Mouse (Mus musculus) G1E (cell line): ENCODE results near the gene Nbas. TPM values are rescaled to one million over a fixed set of nuclear protein-coding genes. Genes with fewer than 3 reads are reported as not detected.

Source experiments
- ATAC-seq: 2 replicates; pipeline ENCODE4 v1.8.0; 2016; ENCODE audit warnings: mild to moderate bottlenecking; ENCODE audit not compliant: insufficient number of reproducible peaks, poor library complexity, low FRiP score, severe bottlenecking; ENCODE audit errors: extremely low read depth
- DNase-seq: peaks from one replicate; pipeline ENCODE4 v3.0.0; 2012; ENCODE audit warnings: low spot score
- H3K27me3 ChIP-seq: 2 replicates; pipeline ENCODE4 v1.6.1; 2012; ENCODE audit warnings: mild to moderate bottlenecking, low read length, inconsistent platforms; ENCODE audit not compliant: insufficient read depth
- H3K36me3 ChIP-seq: replicated peaks from 2 replicates; pipeline ENCODE3; 2012; ENCODE audit warnings: mild to moderate bottlenecking, inconsistent platforms
- H3K4me1 ChIP-seq: 2 replicates; pipeline ENCODE4 v1.6.1; 2012; ENCODE audit warnings: low read depth, low read length, inconsistent platforms, mixed read lengths; ENCODE audit not compliant: insufficient read depth
- H3K4me3 ChIP-seq: 2 replicates; pipeline ENCODE4 v1.5.1; 2012; ENCODE audit warnings: low read depth, mild to moderate bottlenecking, inconsistent platforms, low read length, moderate library complexity, mixed read lengths
- H3K9me3 ChIP-seq: replicated peaks from 2 replicates; pipeline ENCODE4 v1.6.1; 2012; ENCODE audit warnings: inconsistent platforms
- CTCF ChIP-seq: IDR thresholded peaks from 2 replicates; pipeline ENCODE4 v1.5.1; 2012; ENCODE audit warnings: low read depth, low read length, inconsistent platforms, mixed read lengths
- GATA2 ChIP-seq: IDR thresholded peaks from 2 replicates; pipeline ENCODE4 v1.6.1; 2012; ENCODE audit warnings: low read depth, low read length, inconsistent platforms, borderline replicate concordance
- TAL1 ChIP-seq: conservative IDR thresholded peaks from 2 replicates; pipeline ENCODE4 v1.6.1; 2012; ENCODE audit warnings: low read depth, low read length, inconsistent platforms, mixed read lengths
- polyA plus RNA-seq: library from polyadenylated mRNA; stranded (reverse); fragments of >175 nt; gene quantifications from 2 replicates; pipeline ENCODE4 v1.2.3, GENCODE M21; 2012
- total RNA-seq, 2 experiments: library from RNA; stranded (forward) in 1 of 2; stranded (reverse) in 1 of 2; fragments of 200-1000 nt in 1 of 2; fragments of >200 nt in 1 of 2; fragmentation: Nextera tagmentation in 1 of 2; gene quantifications; 2 replicates each; pipeline ENCODE4 v1.2.3; 2014 to 2017

The Nbas gene
- total and polyA plus RNA-seq, 3 experiments = 7.0 to 37.3 (median 19.6) TPM

- no peak for ATAC-seq
- no peaks in the 10 kb centered on the region for H3K4me1 ChIP-seq
- no peak overlapping the region for H3K4me3 ChIP-seq
- no peaks in the 10 kb centered on the region for H3K27me3 ChIP-seq
- no peaks in the 10 kb centered on the region for H3K36me3 ChIP-seq
- TF ChIP-seq TAL1 = no peak
- no peaks in the 10 kb centered on the region for H3K9me3 ChIP-seq
- DNase-seq = no peak
These were observed 353.4 kb downstream of the Nbas start for GRCm38 (mm10) chr12:13622150-13622822.

- Histone ChIP-seq H3K9me3 (no peaks in the 10 kb centered on the region), H3K27me3 (no peaks in the 10 kb centered on the region), H3K4me1 (no peaks in the 10 kb centered on the region), H3K36me3 (no peaks in the 10 kb centered on the region), H3K4me3 (no peak overlapping the region)
- ATAC-seq (no peak), DNase-seq (peak; percentile 4)
- peak; percentile 56; the same call in 1 of the 2 replicates for TF ChIP-seq CTCF
- no peak for TF ChIP-seq GATA2
These were observed 358.1 kb downstream of the Nbas start for GRCm38 (mm10) chr12:13626803-13627706.

Other genes with a start within 250 kb of the Nbas start
- 138 and 166 TPM in 2 replicates for gene Ddx1, start 19.9 kb upstream of the Nbas start, total RNA-seq (2014; fragmentation: Nextera tagmentation)
- 173 and 181 TPM in 2 replicates for gene Ddx1, start 19.9 kb upstream of the Nbas start, total RNA-seq (2017)
- gene Ddx1, start 19.9 kb upstream of the Nbas start, polyA plus RNA-seq = 7.0 and 8.0 TPM in 2 replicates